Mouse (Mus musculus) intestine, embryonic 15.5 days (tissue): ENCODE measurements around the gene Zfhx2. TPM values are rescaled to one million over a fixed set of nuclear protein-coding genes. Genes with fewer than 3 reads are reported as not detected.

ENCODE experiments used
- ATAC-seq: fragments of 200-750 bp; cut with Nextera tagmentation; 2 replicates; pipeline ENCODE4 v1.8.0; 2017; ENCODE audit warnings: moderate TSS enrichment, moderate library complexity
- H3K27ac ChIP-seq: fragments of 300-500 bp; sonication (generic); 2 replicates; pipeline ENCODE4 v1.5.1; 2015; ENCODE audit warnings: mild to moderate bottlenecking, inconsistent platforms
- H3K27me3 ChIP-seq: fragments of 300-500 bp; sonication (generic); replicated peaks from 2 replicates; pipeline ENCODE4 v1.6.1; 2015; ENCODE audit warnings: inconsistent platforms
- H3K36me3 ChIP-seq: fragments of 300-500 bp; sonication (generic); 2 replicates; pipeline ENCODE4 v1.6.1; 2015; ENCODE audit warnings: inconsistent platforms
- H3K4me1 ChIP-seq: fragments of 300-500 bp; sonication (generic); replicated peaks from 2 replicates; pipeline ENCODE4 v1.6.1; 2015; ENCODE audit warnings: inconsistent platforms
- H3K4me2 ChIP-seq: fragments of 300-500 bp; sonication (generic); replicated peaks from 2 replicates; pipeline ENCODE4 v1.6.1; 2015; ENCODE audit warnings: mild to moderate bottlenecking, inconsistent platforms
- H3K4me3 ChIP-seq: fragments of 300-500 bp; sonication (generic); replicated peaks from 2 replicates; pipeline ENCODE4 v1.5.1; 2015; ENCODE audit warnings: inconsistent platforms
- H3K9ac ChIP-seq: fragments of 300-500 bp; sonication (generic); 2 replicates; pipeline ENCODE4 v1.6.1; 2015; ENCODE audit warnings: inconsistent platforms
- H3K9me3 ChIP-seq: fragments of 300-500 bp; sonication (generic); 2 replicates; pipeline ENCODE4 v1.6.1; 2016; ENCODE audit warnings: inconsistent platforms
- WGBS: fragments of 180-500 bp; shearing (Covaris S2); methylation state at CpG from one replicate; pipeline ENCODE4 v1.1.7; 2015; 5-methylcytosine and 5-hydroxymethylcytosine counted together
- polyA plus RNA-seq: library from polyadenylated mRNA; unstranded; fragments of >200 nt; fragmentation: Nextera tagmentation; extraction: Ambion mirVana; gene quantifications from 2 replicates; pipeline ENCODE4 v1.2.1, GENCODE M21; 2015

The Zfhx2 gene
- polyA plus RNA-seq, 1 experiment from 2014 or later: 3.8 TPM

DNA sequence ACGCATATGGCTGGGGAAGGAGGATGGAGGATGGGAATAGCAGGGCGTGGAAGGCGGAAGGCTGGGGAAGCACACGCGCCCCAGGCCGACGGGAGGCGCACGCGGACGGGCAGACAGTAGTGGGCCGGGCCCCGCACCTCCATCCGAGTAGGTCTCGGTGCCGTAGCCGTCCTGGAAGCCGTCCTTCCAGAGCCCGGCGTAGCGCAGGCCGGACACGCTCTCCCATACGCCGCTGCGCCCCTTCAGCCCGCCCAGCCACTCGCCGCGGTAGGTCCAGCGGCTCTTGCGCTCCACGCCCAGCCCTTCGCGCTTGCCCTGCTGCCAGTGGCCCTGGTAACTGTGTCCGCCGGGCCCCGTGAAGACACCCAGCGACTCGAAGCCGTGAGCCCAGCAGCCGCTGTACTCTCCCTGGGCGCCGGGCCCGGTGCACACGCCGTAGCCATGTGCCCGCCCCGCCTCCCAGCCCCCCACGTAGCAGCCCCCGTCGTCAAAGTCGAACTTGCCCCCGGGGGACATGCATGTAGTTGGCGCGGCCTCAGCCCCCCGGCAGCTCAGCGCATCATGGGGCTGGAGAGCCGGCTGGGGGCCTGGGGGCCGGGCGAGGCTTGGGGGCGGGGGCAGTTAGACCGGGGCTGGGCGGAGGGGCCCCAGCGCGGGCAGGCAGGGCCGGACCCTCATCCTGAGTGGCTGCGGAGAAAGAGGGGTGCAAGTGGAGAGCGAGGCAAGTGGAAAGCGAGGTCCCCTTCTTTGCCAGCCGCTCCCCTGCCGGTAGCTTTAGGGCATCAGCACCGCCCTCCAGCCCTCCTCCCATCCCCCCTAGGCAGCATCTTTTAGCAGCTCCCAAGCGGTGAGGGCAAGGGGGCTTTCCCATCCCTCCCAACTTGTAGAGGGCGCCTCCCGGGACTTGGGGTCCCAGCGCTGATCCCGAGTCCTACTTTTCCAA is 22.9 kb upstream of the Zfhx2 start:
- Histone ChIP-seq H3K9ac (peak overlapping the region; percentile 61), H3K27ac (no peak overlapping the region; the same call in 1 of the 2 replicates), H3K4me3 (peak overlapping the region; percentile 61), H3K36me3 (no peaks in the 10 kb centered on the region), H3K9me3 (no peaks in the 10 kb centered on the region), H3K27me3 (peaks cover 40% of the 10 kb centered on the region), H3K4me1 (peaks cover 27% of the 10 kb centered on the region), H3K4me2 (peak overlapping the region; percentile 99)
- peak; percentile 72 for ATAC-seq
- under 1% methylated on average over 76 of the region's 78 CpGs for WGBS

DNA sequence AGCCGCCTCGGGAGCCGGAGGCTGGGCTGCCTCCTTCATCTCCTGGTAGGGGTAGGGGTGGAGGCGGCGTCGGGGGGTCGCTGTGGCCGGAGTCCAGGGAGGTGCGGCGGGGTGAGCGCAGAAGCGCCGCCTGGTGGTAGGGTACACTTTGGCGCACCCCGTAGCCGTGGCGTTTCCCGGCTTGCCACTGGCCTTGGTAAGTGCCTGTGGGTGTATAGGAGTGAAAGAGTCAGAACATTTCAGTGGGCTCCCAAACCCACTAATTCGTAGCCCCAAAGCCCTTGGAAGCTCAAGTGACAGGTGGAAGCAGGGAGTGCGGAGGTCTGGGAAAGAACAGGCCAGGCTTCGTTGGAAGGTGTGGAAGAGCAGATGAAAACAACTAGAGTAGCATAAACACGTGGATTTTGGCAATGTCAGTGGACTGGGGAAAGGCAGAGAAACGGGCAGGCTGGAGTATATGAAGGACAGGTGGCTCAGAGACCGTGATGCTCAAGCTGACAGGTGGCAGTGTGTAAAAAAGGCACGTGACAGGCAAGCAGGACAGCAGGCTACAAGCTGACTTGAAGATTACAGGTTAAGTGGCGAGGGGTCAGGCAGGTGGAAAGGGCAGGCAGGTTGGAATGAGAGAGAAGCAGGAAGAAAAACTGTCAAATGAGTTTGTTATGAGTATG is 22.0 kb upstream of the Zfhx2 start:
- peaks cover 40% of the 10 kb centered on the region for H3K27me3 ChIP-seq
- H3K4me1 ChIP-seq: peaks cover 33% of the 10 kb centered on the region
- H3K27ac ChIP-seq: no peak overlapping the region
- H3K4me2 ChIP-seq: peak overlapping the region; percentile 99
- ATAC-seq: peak; percentile 3
- peak overlapping the region; percentile 61 for H3K4me3 ChIP-seq
- 8% methylated on average over 26 of the region's 26 CpGs for WGBS
- H3K36me3 ChIP-seq: no peaks in the 10 kb centered on the region
- no peaks in the 10 kb centered on the region for H3K9me3 ChIP-seq
- peak overlapping the region; percentile 61; the same call in 1 of the 2 replicates for H3K9ac ChIP-seq

- Histone ChIP-seq H3K4me2 (peak overlapping the region; percentile 99), H3K27me3 (peaks cover 40% of the 10 kb centered on the region)
Measured at GRCm38 (mm10) chr14:55113351-55113974, 21.3 kb upstream of the Zfhx2 start.

GRCm38 (mm10) chr14:55111720-55112119 is 19.6 kb upstream of the Zfhx2 start:
- Histone ChIP-seq H3K27ac (no peak overlapping the region), H3K36me3 (no peaks in the 10 kb centered on the region), H3K9me3 (no peaks in the 10 kb centered on the region), H3K27me3 (peaks cover 30% of the 10 kb centered on the region), H3K9ac (no peak overlapping the region), H3K4me3 (no peak overlapping the region), H3K4me2 (no peak overlapping the region), H3K4me1 (peaks cover 49% of the 10 kb centered on the region)
- ATAC-seq: no peak
- 67% methylated on average over 2 of the region's 2 CpGs for WGBS

More at GRCm38 (mm10) chr14:55113351-55113974, 21.3 kb upstream of the Zfhx2 start:
- Histone ChIP-seq H3K4me3 (peak overlapping the region; percentile 21; the same call in 1 of the 2 replicates), H3K4me1 (peaks cover 38% of the 10 kb centered on the region), H3K9me3 (no peaks in the 10 kb centered on the region), H3K27ac (no peak overlapping the region), H3K36me3 (no peaks in the 10 kb centered on the region), H3K9ac (0 out of 2 replicates have a peak overlapping the region, but pooled peaks have one; percentile 5)
- WGBS: 64% methylated on average over 51 of the region's 51 CpGs
- no peak for ATAC-seq

GRCm38 (mm10) chr14:55110076-55110475 is 18.0 kb upstream of the Zfhx2 start:
- Histone ChIP-seq H3K4me1 (peaks cover 43% of the 10 kb centered on the region), H3K4me3 (no peak overlapping the region), H3K9ac (no peak overlapping the region), H3K36me3 (no peaks in the 10 kb centered on the region), H3K4me2 (no peak overlapping the region), H3K27ac (no peak overlapping the region), H3K27me3 (peaks cover 20% of the 10 kb centered on the region), H3K9me3 (no peaks in the 10 kb centered on the region)
- ATAC-seq: no peak
- 35% methylated on average over 9 of the region's 9 CpGs for WGBS

DNA sequence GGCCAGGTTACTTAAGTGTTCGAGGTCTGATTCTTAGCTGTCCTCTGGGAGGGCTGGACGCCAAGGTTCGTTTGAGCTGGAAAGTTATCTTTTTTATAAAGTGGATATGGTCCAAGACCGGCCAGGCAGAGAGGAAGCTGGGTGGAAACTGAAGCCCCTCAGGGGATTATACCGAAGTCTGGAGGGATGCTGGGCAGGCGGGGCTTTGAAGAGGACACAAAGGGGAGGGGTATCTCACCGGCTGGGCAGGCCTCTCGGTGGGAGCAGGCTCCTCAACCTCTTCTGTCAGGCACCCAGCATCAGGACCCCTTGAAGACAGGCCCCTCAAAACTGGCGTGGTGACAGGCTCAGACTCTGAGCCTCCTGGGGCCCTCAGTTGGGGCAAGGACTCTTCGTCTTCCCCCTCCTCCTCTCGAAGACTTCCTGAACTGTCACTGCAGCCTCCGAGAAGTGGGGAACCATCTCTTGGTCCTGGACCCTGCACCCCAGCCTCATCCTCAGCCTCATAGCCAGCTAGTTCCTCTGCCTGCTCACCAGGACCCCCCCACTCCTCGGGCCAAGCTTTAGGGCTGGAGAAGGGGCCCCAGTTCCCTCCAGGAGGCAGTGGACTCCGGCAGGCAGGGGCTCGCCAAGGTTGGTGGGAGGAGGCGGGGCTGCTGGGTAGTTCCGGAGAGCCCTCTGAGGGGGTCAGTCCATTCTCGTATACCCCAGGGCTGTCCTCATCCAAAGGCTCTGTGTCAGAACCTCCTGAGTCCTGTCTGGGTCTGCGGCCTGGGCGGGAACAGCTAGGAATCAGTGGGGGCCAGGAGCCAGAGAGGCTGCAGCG is 17.1 kb upstream of the Zfhx2 start:
- Histone ChIP-seq H3K27me3 (peaks cover 16% of the 10 kb centered on the region), H3K9me3 (no peaks in the 10 kb centered on the region), H3K4me1 (peaks cover 40% of the 10 kb centered on the region), H3K9ac (no peak overlapping the region), H3K4me2 (peak overlapping the region; percentile 23; the same call in 1 of the 2 replicates), H3K27ac (no peak overlapping the region), H3K36me3 (no peaks in the 10 kb centered on the region), H3K4me3 (peak overlapping the region; percentile 0; the same call in 1 of the 2 replicates)
- no peak for ATAC-seq
- 20% methylated on average over 21 of the region's 21 CpGs for WGBS

- 34% methylated on average over 9 of the region's 9 CpGs for WGBS
- H3K4me2 ChIP-seq: peak overlapping the region; percentile 21; the same call in 1 of the 2 replicates
- peaks cover 7% of the 10 kb centered on the region for H3K27me3 ChIP-seq
- H3K36me3 ChIP-seq: no peaks in the 10 kb centered on the region
- H3K4me1 ChIP-seq: peaks cover 32% of the 10 kb centered on the region
- peak overlapping the region; percentile 49; the same call in 1 of the 2 replicates for H3K27ac ChIP-seq
- no peak overlapping the region for H3K4me3 ChIP-seq
- ATAC-seq: peak; percentile 22
- no peaks in the 10 kb centered on the region for H3K9me3 ChIP-seq
- H3K9ac ChIP-seq: peak overlapping the region; percentile 21; the same call in 1 of the 2 replicates
Measured at GRCm38 (mm10) chr14:55108202-55108870, 16.2 kb upstream of the Zfhx2 start.

- WGBS: 76% methylated on average over 8 of the region's 8 CpGs
- peaks cover 4% of the 10 kb centered on the region for H3K27me3 ChIP-seq
- no peaks in the 10 kb centered on the region for H3K9me3 ChIP-seq
- ATAC-seq: no peak
- no peak overlapping the region for H3K4me3 ChIP-seq
- H3K4me2 ChIP-seq: no peak overlapping the region
- H3K27ac ChIP-seq: no peak overlapping the region
- H3K9ac ChIP-seq: no peak overlapping the region
- peaks cover 32% of the 10 kb centered on the region for H3K4me1 ChIP-seq
- no peaks in the 10 kb centered on the region for H3K36me3 ChIP-seq
Measured at GRCm38 (mm10) chr14:55106990-55107389, 14.9 kb upstream of the Zfhx2 start.

GRCm38 (mm10) chr14:55105836-55106809 is 14.0 kb upstream of the Zfhx2 start, which contains the start of gene Ap1g2:
TSS of gene Ap1g2 (minus strand) at chr14:55106593.
- peaks cover 32% of the 10 kb centered on the region for H3K4me1 ChIP-seq
- no peaks in the 10 kb centered on the region for H3K36me3 ChIP-seq
- H3K27ac ChIP-seq: peak within 1 kb of the TSS; percentile 87
- H3K9me3 ChIP-seq: no peaks in the 10 kb centered on the region
- no peaks in the 10 kb centered on the region; the same call in none of the 2 replicates for H3K27me3 ChIP-seq
- under 1% methylated on average over 39 of the region's 39 CpGs for WGBS
- H3K4me3 ChIP-seq: peak within 1 kb of the TSS; percentile 50
- peak within 1 kb of the TSS; percentile 97 for H3K4me2 ChIP-seq
- peak within 1 kb of the TSS; percentile 69 for H3K9ac ChIP-seq
- peak; percentile 90 for ATAC-seq

DNA sequence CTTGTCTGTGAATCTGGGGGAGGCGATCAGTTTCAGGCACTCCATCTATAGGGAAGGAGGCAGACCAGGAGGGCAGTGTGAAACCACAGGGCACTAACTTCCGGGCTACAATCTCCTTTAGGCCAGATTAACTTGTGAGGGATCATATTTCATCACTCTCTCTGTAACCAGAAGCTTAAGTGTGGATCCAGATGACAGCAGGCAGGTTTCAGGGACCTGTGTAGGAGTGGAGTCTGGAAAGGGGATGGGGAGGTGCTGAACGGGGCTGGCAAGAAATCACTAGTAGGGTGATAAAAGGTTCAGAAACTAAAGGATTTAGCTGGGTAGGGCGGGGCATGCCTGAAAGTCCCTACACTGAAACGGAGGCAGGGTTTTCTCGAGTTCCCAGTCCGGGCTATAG is 13.3 kb upstream of the Zfhx2 start:
- 6% methylated on average over 7 of the region's 7 CpGs for WGBS
- Histone ChIP-seq H3K27me3 (no peaks in the 10 kb centered on the region; the same call in none of the 2 replicates), H3K27ac (peak overlapping the region; percentile 87; the same call in 1 of the 2 replicates), H3K4me2 (peak overlapping the region; percentile 97), H3K9ac (peak overlapping the region; percentile 69), H3K4me3 (peak overlapping the region; percentile 50), H3K9me3 (no peaks in the 10 kb centered on the region), H3K36me3 (no peaks in the 10 kb centered on the region), H3K4me1 (peaks cover 32% of the 10 kb centered on the region)
- ATAC-seq: peak; percentile 3
